Mouse (Mus musculus): ENCODE data around the gene Nudcd2. TPM values are rescaled to one million over a fixed set of nuclear protein-coding genes. Genes with fewer than 3 reads are reported as not detected.

Gene Nudcd2
- total and polyA plus RNA-seq, 2 experiments from 2014 or later: 22.4 to 62.4 TPM

DNA sequence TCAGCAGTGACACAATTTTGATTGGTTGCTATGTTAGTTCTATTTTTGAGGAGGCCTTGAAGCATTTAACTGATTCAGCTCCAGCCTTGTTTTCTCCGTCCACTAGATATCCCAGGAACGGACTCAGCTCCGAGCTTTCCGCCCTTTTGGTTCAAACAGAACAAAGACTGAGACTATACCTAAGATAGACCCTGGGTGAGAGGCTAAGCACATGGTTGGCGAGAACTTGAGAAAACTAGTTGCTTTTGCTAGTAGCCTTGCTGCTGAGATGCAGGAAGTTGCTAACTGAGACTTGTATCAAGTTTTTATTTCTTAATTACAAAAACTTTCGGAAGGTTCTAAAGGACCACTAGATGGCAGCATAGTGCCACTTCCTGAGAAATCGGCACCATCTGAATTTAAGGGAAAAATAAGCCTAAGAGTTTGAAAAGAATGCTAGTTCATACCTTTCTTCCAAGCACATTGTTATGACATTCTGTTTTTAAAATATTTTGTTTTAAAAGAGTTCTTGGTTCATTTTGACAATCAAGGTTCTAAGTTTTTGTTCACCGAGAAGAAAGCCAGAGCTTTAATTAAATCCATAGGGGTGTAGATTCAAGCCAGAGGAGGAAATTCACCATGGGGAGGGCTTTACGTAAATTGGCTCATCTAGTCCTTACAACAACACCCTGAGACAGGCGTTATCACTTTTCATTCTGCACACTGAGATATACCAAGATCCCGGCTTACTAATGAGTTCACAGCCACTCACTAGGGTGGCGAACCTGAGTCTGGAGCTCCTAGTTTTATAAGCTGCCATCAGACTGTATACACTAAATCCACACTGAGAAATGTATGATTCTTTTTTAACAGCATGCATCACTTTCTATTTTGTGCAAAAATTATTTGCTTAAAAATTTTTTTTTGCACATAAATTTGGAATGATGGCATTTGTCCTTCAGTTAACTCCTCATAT is 42.1 kb downstream of the Nudcd2 start:
- H3K4me1 ChIP-seq (ENCODE audit: insufficient read depth, low read length): no peaks in the 10 kb centered on the region
- DNase-seq (ENCODE audit: low spot score) (peak; percentile 83), ATAC-seq (no peak)
- WGBS: 50% methylated on average over 12 of the region's 12 CpGs
- no peaks in the 10 kb centered on the region for H3K27me3 ChIP-seq (ENCODE audit: insufficient read depth, low read length)
- no peak overlapping the region for H3K27ac ChIP-seq
- no peak overlapping the region for H3K9ac ChIP-seq (replicated peaks; ENCODE audit: low read length)
- no peaks in the 10 kb centered on the region for H3K36me3 ChIP-seq (ENCODE audit: insufficient read depth, low read length)
- 0 out of 2 replicates have a peak overlapping the region, but pooled peaks have one; percentile 18 for H3K4me2 ChIP-seq (ENCODE audit: low read depth, low read length)
- H3K4me3 ChIP-seq (ENCODE audit: low read length): no peak overlapping the region
- TF ChIP-seq CTCF (IDR thresholded peaks at IDR 0.05; ENCODE audit: low read depth): peak; percentile 78
- H3K9me3 ChIP-seq (ENCODE audit: low read length): no peaks in the 10 kb centered on the region

DNA sequence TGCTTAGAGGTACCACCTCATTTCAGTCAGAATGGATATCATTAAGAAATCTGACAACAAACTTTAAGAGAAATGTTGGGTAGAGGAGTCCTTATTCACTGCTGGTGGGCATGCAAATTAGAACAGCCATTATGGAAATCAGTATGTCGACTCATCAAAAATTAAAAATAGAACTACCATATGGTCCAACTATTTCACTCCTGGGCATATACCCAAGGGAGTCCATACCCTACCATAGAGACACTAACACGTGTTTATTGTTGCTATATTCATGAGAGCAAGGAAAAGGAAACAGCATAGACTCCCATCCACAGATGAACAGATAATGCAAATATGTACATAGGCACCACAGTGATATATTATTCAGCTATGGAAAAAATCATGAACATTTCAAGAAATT is 48.4 kb downstream of the Nudcd2 start:
- Histone ChIP-seq H3K9me3 (ENCODE audit: low read length) (no peaks in the 10 kb centered on the region), H3K36me3 (ENCODE audit: insufficient read depth, low read length) (no peaks in the 10 kb centered on the region), H3K4me3 (ENCODE audit: low read length) (no peak overlapping the region), H3K4me2 (ENCODE audit: low read depth, low read length) (no peak overlapping the region), H3K9ac (replicated peaks; ENCODE audit: low read length) (no peak overlapping the region), H3K27ac (no peak overlapping the region), H3K4me1 (ENCODE audit: insufficient read depth, low read length) (no peaks in the 10 kb centered on the region), H3K27me3 (ENCODE audit: insufficient read depth, low read length) (no peaks in the 10 kb centered on the region)
- WGBS: 38% methylated on average over 2 of the region's 2 CpGs
- no peak for ATAC-seq
- no peak for TF ChIP-seq CTCF (IDR thresholded peaks at IDR 0.05; ENCODE audit: low read depth)
- DNase-seq (ENCODE audit: low spot score): no peak

DNA sequence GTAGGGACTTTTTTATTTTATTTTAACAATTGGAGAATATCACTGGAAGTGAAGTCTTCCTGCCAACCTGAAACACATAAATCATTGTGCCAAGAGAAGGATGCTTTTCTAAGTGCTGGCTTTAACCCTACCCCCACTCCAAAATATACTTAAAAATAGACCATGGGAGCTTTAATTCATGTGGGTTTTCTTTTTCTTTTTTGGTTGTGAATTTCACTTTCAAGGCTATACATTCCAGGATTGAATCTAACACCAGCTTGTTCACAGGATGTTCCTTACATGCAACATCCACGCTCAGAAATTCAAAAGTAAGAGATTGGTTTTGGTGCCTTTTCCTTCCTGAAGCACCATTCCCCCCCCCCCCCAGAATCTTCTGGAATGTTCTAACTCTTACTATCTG is 49.9 kb downstream of the Nudcd2 start:
- 94% methylated on average over 1 of the region's 1 CpGs for WGBS
- no peak overlapping the region for H3K9ac ChIP-seq (replicated peaks; ENCODE audit: low read length)
- H3K4me1 ChIP-seq (ENCODE audit: insufficient read depth, low read length): no peaks in the 10 kb centered on the region
- no peak overlapping the region for H3K4me2 ChIP-seq (ENCODE audit: low read depth, low read length)
- DNase-seq (ENCODE audit: low spot score) (no peak), ATAC-seq (no peak)
- no peak for TF ChIP-seq CTCF (IDR thresholded peaks at IDR 0.05; ENCODE audit: low read depth)
- no peaks in the 10 kb centered on the region for H3K36me3 ChIP-seq (ENCODE audit: insufficient read depth, low read length)
- no peaks in the 10 kb centered on the region for H3K27me3 ChIP-seq (ENCODE audit: insufficient read depth, low read length)
- no peak overlapping the region for H3K4me3 ChIP-seq (ENCODE audit: low read length)
- no peak overlapping the region for H3K27ac ChIP-seq
- H3K9me3 ChIP-seq (ENCODE audit: low read length): no peaks in the 10 kb centered on the region

DNA sequence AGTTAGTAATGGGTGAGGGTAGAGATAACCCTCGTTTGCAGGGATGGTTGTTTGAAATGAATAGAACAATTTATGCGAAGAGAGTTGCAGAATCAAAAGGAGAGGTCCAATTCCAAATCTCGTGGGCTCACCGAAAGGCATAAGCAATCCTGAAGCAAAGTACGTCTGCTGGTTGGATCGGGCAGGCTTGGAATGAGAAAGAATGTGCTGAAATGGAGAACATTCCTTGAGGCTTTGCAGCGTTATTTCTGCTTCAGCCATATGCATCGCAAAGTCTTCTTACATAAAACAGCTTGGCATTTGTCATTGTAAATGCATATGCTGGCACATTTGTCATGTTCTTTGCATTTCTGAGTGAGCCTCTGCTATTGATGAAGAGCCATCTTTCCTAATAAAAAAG is 50.9 kb downstream of the Nudcd2 start:
- WGBS: 82% methylated on average over 8 of the region's 8 CpGs
- ATAC-seq (no peak), DNase-seq (ENCODE audit: low spot score) (no peak)
- no peak overlapping the region for H3K4me3 ChIP-seq (ENCODE audit: low read length)
- no peak overlapping the region for H3K9ac ChIP-seq (replicated peaks; ENCODE audit: low read length)
- no peaks in the 10 kb centered on the region for H3K36me3 ChIP-seq (ENCODE audit: insufficient read depth, low read length)
- no peak overlapping the region for H3K4me2 ChIP-seq (ENCODE audit: low read depth, low read length)
- no peaks in the 10 kb centered on the region for H3K9me3 ChIP-seq (ENCODE audit: low read length)
- no peak overlapping the region for H3K27ac ChIP-seq
- H3K27me3 ChIP-seq (ENCODE audit: insufficient read depth, low read length): no peaks in the 10 kb centered on the region
- TF ChIP-seq CTCF (IDR thresholded peaks at IDR 0.05; ENCODE audit: low read depth): no peak
- no peaks in the 10 kb centered on the region for H3K4me1 ChIP-seq (ENCODE audit: insufficient read depth, low read length)

DNA sequence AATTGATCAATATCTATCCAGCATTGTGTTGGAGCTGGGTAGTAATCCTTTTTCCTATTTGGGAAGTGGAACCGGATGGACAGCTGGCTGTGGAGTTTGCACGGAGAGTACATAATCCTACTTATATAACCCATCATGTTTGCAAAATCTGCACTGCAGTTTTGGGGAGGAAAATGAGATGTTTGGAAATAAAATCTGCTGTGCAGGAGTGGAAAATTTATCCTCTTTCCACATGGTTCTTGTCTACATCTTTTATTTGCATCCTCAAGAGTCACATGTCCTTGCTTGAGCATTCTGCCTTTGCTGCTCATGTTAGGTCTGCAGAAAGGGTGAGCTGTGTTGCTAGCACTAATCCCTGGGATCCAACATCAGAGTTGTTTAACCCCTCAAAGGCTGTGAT is 53.4 kb downstream of the Nudcd2 start:
- no peak for DNase-seq (ENCODE audit: low spot score)
- H3K9me3 ChIP-seq (ENCODE audit: low read length): no peaks in the 10 kb centered on the region
- WGBS: 74% methylated on average over 2 of the region's 2 CpGs
- no peak overlapping the region for H3K4me3 ChIP-seq (ENCODE audit: low read length)
- H3K4me1 ChIP-seq (ENCODE audit: insufficient read depth, low read length): no peaks in the 10 kb centered on the region
- no peak overlapping the region for H3K4me2 ChIP-seq (ENCODE audit: low read depth, low read length)
- no peak overlapping the region for H3K9ac ChIP-seq (replicated peaks; ENCODE audit: low read length)
- H3K27ac ChIP-seq: no peak overlapping the region
- no peak for TF ChIP-seq CTCF (IDR thresholded peaks at IDR 0.05; ENCODE audit: low read depth)
- ATAC-seq: no peak
- H3K36me3 ChIP-seq (ENCODE audit: insufficient read depth, low read length): no peaks in the 10 kb centered on the region
- no peaks in the 10 kb centered on the region for H3K27me3 ChIP-seq (ENCODE audit: insufficient read depth, low read length)

Other genes starting within 250 kb of the Nudcd2 start
- 27.4 and 34.9 TPM in 2 replicates for gene Mat2b, start 38.5 kb upstream of the Nudcd2 start, total RNA-seq (2014; rRNA removed)
- 49.5 and 52.4 TPM in 2 replicates for gene Mat2b, start 38.5 kb upstream of the Nudcd2 start, polyA plus RNA-seq (2015; fragmentation: Nextera tagmentation; extraction: Ambion mirVana)
- 2.7 and 4.8 TPM in 2 replicates for gene Hmmr, start 245 bp upstream of the Nudcd2 start, total RNA-seq (2014; rRNA removed)
- gene Hmmr, start 245 bp upstream of the Nudcd2 start, polyA plus RNA-seq (2015; fragmentation: Nextera tagmentation; extraction: Ambion mirVana): 6.1 and 7.8 TPM in 2 replicates
- gene Ccng1, start 21.6 kb downstream of the Nudcd2 start, total RNA-seq (2014; rRNA removed): 49.0 and 51.9 TPM in 2 replicates
- 31.0 and 33.1 TPM in 2 replicates for gene Ccng1, start 21.6 kb downstream of the Nudcd2 start, polyA plus RNA-seq (2015; fragmentation: Nextera tagmentation; extraction: Ambion mirVana)

Measured in hindbrain, postnatal 0 days (tissue).